Mouse (Mus musculus) liver, postnatal 0 days (tissue): ENCODE results near the gene Prr7.

Source experiments
- CTCF ChIP-seq: sonication (generic); IDR thresholded peaks from 2 replicates; pipeline ENCODE4 v1.5.1; 2016; ENCODE audit warnings: antibody characterized with exemption, low read depth
- EP300 ChIP-seq: IDR thresholded peaks from 2 replicates; pipeline ENCODE4 v1.6.1; 2016; ENCODE audit warnings: antibody characterized with exemption, low read depth, mild to moderate bottlenecking

DNA sequence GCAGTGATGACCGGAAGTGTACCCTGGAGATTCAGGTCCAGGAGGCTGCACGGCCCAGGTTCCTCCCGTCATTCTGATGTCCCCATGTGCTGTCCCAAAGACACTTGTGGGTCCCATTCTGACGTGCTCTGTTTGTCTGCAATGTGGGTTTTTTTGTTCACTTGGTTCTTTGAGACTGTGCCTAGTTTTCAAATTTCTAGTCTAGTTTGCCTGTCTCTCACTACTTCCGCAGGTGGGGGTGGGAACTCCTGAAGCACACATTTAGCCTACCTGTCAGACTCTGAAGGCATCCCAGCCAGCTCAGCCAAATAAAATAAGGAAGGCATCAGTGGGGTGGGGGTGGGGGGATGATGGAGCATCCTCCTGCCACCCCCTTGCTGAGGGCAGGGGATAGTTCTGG lies 15.9 kb upstream of the Prr7 start:
- TF ChIP-seq CTCF (no peak), EP300 (no peak)
